Mouse (Mus musculus): ENCODE measurements around the gene Fbxo11.
"Not testable (repeated sequence)": the region's sequence is repeated elsewhere in the genome, so short reads cannot be mapped to it uniquely, and the experiment has no call there.

The Fbxo11 gene

GRCm38 (mm10) chr17:87963081-87964075 is 101.7 kb downstream of the Fbxo11 start:
- DNase-seq (ENCODE audit: low spot score in 2 of 2): no peak

- not testable (repeated sequence) for DNase-seq (ENCODE audit: low spot score in 2 of 2)
Measured at GRCm38 (mm10) chr17:87959931-87960330, 105.2 kb downstream of the Fbxo11 start.

DNA sequence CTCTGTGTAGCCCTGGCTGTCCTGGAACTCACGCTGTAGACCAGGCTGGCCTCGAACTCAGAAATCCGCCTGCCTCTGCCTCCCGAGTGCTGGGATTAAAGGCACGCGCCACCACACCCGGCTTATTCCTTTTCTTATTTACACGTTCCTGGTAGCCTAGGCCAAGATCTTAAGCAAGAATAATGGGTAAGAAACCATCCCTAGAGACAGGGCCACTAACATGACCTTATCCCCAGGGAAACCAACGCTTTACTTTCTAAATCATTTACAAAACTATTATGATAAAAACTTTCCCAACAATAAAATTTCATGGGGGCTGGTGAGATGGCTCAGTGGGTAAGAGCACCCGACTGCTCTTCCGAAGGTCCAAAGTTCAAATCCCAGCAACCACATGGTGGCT is 105.7 kb downstream of the Fbxo11 start:
- not testable (repeated sequence) for DNase-seq (ENCODE audit: low spot score in 2 of 2)

DNA sequence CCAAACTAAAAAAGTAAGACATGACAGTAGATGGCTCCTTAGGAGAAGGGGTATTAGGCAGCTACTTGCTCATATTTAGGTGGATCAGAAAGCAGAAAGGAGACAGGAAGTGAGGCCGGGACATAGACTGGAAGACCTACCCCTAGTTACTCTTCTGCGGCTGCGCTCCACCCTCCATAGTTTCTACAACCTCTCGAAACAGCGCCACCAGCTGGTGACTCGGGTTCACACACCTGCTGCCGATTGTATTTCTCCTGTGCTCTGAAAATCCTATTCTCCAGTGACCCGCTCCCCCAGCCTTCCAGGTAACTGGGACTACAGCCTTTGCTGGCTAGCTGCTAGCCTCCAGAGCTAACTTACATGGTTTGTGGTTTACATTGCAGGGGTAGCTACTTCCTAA is 106.8 kb downstream of the Fbxo11 start:
- DNase-seq (ENCODE audit: low spot score in 2 of 2): no peak

GRCm38 (mm10) chr17:87957096-87957840 is 107.8 kb downstream of the Fbxo11 start:
- DNase-seq (ENCODE audit: low spot score in 2 of 2): no peak

- not testable (repeated sequence) for DNase-seq (ENCODE audit: low spot score in 2 of 2)
Measured at GRCm38 (mm10) chr17:87954618-87955124, 110.4 kb downstream of the Fbxo11 start.

DNA sequence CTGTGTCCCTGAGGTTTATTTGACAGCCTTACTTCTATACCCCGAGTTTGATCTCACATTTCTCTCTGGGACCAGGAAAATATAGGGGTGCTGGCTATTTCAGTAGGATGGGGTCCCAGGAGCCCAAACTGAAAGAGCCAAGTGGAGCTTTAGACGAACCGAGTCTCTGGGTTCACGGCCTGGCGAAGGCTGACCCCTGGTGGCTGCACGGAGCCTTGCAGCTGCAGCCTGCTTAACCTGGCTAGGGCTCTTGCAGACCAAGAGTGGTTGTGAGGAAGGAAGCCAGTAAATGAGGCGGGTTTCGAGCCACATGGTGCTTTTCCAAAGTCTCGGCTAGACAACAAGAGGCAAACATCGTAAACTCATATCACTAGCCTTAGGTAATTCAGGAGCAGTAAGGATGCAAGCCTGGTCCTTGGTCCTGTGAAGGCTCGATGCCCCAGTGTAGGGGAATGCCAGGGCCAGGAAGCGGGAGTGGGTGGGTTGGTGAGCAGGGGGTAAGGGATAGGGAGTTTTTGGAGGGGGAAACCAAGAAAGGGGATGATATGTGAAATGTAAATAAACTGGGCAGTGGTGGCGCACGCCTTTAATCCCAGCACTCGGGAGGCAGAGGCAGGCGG is 116.0 kb downstream of the Fbxo11 start:
- peak; percentile 83 to 88 for DNase-seq (ENCODE audit: low spot score in 2 of 2)

Data from frontal cortex, postnatal 36 days (tissue).